Mouse (Mus musculus) thymus, adult 18-20 months (tissue): ENCODE measurements around the gene Nxph4.

Experiments used
- DNase-seq, 2 experiments: peaks; one replicate each; pipeline ENCODE4 v3.0.0; 2022; ENCODE audit warnings: mixed read lengths in 2 of 2

Nxph4 gene

DNA sequence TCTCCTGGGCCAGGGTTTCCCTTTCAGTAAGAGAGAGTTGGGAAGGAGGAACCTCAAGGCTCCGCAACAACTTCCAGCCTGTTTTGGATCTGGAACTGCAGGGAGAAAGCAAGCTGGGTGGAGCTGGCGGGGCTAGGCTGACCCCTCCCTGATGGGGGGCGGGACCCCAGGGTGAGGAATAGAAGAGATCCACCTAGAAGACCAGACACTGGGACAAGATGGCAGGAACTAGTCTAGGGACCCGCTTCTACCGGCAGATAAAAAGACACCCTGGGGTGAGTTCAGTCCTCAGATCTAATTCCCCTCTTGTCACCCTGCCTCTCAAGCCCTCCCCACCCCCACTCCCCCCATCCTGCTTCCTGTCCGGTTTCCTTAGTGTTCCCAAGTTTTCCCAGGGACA, 19.6 kb downstream of the Nxph4 start, which contains the start of gene Ndufa4l2:
Ndufa4l2 (plus strand) TSS at position 204 of the 400 bp plus-strand sequence.
- DNase-seq: no peak

DNA sequence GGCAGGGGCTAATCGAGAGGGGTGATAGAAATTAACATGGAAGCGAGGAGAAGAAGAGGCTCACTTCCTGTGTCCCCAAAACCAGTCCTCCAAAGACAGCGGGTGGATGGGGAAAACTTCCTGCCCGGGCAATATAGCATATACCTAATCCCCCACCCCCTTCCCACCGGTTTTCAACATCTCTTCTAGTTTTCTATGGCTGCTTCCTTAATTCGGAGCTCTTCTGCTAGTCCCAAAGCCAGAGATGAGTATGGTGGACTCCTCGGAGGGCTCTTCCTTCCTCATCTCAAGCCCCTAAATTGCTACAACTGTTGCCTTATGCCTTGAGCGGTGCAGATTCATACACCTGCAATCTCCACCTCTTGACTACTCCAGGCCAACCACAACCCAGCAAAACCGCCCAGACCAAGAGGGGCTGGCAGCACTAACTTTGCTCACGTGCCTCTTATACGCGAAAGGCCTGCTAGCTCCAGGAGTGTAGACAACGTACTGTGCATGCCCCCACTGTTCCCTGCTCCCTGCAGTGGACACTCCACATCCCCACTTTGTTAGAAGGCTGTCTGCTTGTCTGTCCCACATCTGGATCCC, 20.2 kb downstream of the Nxph4 start:
- no peak for DNase-seq

DNA sequence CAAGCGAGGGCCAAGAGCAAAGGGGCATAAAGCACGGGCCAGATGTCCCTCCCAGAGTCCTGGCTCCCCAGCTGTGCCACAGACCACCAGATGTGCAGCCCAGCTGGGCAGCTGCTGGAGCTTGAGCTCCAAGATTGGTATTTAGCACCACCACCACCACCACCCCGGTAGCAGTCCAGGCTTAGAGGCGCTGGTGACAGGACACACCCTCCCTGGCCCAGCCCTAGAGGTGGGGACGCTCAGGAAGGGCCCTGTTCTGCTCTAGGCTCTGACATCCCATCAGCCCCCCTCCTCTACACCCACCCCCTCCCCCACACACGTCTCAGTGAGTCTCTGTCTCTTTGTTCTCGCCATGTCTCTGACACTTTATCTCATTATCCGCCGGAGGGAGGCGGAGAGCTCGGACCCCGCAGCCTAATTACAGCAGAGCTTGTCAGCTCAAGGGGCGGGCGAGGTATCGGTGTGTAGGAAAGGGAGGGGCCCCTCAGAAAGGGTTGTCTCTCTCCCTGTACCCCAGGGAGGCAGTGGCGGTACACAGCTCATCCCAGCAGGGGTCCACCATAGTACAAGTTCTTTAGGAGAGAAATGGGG, 20.8 kb downstream of the Nxph4 start:
- no peak for DNase-seq

GRCm38 (mm10) chr10:127512813-127513212, 21.5 kb downstream of the Nxph4 start:
- DNase-seq: peak; percentile 78 to 79

GRCm38 (mm10) chr10:127512307-127512666, 22.1 kb downstream of the Nxph4 start:
- no peak for DNase-seq

DNA sequence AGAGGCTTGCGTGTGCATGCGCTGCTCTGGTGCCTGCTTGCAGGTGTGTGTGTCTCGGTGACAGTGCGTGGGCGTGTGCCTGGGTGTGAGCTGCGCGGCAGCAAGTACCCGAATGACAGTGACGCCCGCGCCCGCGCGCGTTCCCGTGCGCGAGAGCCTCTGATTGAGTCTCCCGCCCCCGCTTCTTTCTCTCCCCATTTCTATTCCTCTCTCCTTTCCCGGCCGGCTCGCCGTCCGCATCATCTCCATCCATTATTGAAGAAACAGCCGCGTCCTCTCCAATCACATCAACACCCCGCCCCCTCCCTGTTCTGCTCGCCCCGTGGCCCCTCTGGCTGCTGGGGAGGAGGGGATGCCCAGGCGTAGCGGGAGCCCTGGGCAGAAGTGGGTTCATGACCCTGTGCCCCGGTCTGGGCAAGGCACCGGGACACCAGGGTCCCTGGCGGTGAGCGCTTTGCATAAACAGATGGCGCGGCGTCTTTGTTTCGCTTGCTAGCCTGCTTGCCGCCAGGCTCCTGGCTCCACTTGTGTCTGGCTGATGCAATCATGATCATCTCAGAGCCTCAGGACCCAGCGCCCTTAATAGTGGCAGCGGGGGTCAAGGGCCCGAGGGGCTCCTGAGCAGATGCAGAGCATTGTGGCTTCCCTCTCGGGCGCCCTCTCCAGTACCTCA, 22.6 kb downstream of the Nxph4 start:
- peak in 1 of 2 experiments; percentile 61 for DNase-seq

DNA sequence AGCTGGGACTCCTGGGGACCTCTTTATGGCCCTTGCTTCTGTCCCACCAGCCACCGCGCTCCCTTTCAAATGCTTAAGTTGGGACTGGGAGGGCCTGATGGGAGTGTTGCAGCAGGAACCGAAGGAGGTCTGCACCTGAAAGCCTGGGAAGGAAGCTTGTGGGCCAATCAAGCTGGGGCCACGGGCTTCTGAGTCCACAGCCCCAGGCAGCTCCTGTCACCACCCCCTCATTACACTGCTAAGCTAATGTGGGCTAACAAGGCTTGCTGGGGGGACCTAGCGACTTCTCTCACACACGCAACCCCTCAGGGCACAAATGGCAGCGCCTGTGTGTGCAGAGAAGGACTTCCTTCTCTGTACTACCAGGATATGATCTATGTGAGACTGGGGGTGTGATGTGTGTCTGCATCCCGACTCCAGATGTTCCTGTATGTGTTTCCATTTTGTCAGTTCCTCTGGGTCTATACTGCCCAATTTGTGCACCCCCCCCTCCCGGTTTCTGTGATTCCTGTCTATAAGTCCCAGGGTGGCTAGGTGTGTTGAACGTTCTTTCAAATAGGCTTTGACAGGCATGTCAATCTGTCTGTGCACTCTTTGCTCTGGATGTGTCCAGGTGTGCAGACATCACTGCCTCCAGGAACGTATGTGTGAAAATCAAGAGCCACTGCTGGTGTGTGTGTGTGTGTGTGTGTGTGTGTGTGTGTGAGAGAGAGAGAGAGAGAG, 23.3 kb downstream of the Nxph4 start:
- DNase-seq: no peak

- DNase-seq: no peak
These were observed 24.3 kb downstream of the Nxph4 start for GRCm38 (mm10) chr10:127509837-127510701.

DNA sequence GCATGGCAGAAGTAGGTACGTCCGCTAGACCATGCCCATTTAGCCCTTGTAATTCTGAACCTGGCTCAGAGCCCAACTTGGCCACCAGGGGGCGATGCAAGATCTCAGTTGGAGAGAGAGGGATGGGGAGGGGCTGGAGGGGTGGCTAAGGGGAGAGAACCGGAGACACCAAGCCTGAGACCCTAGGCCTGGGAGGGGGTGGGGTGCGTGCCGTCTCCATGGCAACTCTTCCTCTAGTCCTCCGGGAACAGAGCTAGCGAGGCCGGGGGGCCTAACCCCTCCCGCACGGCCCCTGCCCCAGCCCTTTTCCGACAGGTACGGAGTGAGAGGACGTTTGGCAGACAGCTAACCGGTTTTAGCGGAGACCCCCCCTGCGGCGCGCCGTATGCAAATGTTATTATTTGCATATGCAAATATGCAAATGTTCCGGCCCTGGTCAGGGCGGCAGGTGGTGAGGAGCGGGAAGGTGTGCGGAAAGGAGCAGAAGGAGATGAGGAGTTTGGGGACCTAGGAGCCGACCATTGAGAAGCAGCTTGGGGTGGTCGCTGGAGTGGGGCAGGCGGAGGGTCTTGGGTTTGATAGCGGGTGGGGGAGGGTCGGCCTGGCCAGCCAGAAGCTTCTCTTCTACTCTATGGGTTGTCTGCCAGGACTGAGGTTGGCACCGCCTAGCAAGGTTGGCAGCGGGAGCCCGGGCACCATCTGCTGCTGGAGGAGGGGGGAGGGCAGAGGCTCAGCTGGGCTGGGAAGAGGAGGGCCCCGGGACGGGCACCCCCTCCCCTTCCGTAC, 25.1 kb downstream of the Nxph4 start:
- peak; percentile 67 to 71 for DNase-seq

GRCm38 (mm10) chr10:127508239-127508638, 26.1 kb downstream of the Nxph4 start:
- peak; percentile 68 to 72 for DNase-seq

DNA sequence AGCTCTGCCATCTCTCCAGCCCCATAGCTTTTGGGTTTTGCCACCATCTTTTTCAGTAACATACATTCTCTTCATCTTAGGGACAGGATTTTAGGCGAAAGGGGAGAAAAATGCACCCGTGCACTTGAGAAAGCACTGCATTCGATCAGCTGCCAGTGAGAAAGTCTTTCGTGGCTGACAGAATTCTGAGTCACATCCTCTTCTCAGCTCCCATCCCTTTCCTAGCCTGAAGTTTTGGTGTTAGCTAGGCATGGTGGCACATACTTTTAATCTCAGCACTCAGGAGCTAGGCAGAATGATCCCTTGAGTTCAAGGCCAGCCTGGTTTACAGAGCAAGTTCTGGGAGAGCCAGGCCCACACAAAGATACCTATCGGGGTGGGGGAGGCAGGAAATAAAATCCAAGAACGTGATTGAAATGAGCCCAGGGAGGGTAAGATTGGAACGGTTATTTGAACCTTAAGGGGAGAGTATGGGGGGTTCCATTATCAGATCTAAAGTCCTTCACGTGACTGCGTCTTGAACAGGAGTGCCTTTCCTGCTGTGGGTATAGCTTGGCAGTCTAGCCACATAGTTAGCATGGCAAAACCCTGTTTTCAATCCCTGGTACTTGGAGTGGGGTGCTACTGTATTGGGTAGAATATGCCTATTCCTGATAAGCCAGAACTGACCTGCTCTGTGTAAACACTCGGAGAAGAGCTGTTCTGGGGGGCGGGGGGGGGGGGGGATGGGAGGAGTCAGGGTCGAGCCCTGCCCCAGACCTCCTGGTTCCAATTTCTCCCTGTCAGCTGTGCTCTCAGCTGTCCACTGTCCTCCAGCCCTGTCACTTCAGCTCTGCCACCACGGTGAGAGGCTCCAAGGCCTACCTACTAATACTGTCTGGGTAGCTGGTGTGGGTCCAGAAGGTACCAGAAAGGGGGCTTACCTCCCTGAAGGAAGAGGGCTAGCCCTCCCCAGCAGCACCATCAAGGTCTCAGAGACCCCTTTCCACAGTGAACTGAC, 33.2 kb downstream of the Nxph4 start, which contains the start of gene Stac3:
Stac3 (plus strand) TSS at position 793 of the 1,000 bp plus-strand sequence.
- no peak for DNase-seq

DNA sequence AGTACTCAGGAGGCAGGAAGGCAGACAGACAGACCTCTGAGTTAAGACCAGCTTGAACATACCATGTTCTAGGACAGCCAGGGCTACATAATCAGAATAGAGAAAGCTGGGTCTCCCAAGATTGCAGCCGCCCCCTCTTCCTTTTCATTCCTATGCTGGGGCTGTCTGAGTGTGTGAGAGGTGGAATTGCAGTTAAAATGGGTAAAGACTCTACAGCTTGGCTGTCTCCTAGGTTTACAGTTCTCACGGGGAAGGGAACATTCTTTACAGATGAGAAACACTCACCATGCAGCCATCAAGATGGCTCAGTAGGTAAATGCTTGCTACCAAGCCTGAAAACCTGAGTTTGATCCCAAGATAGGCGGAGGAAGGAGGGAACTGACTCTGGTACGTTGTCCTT, 34.3 kb downstream of the Nxph4 start:
- no peak for DNase-seq

DNA sequence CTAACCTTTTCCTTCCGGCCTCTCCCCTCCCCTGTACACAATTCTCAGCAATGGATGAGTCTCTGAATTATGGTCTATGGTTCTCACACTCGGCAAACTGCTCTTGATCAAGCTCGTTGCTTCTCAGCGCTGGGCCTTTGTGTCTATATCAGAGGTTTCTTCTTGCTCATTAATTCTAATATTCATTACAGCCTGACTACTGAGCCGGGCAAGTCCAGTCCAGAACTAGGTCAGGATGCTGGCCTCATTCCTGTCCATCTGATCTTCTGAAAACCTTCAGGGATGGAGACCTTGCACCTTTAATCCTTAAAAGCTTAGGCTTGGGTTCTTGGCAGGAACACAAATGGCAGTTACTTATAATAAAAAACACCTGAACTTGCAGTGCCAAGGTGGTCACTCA, 34.8 kb downstream of the Nxph4 start:
- no peak for DNase-seq

DNA sequence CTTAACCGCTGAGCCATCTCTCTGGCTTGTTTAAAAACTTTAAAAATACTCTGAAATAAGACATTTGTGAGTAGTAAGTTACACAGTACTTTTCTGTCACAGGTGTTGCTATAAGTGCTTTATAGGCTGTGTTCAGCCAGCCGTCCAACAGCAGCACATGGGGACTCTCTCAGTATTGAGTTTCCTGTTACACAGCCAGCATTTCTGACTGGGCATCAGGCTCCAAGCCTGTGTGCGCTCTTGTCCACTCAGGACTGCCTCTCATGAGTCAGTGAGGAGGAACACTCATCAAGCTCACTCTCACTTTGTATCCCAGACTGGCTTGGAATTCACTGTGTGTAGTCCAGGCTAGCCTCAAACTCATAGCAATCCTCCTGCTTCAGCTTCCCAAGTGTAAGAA, 38.2 kb downstream of the Nxph4 start:
- no peak for DNase-seq

DNA sequence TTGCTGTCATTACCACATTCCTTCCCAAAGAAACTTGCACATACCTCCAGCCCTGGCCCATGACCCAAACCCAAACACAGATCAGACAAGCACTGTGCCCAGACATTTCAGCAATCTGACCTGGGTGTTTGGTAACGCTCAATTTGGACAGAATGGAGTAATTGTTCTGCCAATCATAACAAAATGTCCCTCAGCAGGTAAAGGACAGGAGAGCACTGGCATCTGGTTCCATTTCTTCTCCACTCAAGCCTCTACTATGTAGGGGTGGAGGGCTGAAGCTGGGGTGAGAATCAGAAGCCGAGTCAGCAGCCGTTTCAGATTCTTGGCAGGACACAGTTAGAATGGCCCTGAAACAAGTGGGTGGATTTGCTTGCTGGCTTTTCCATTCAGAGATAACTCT, 42.2 kb downstream of the Nxph4 start:
- no peak for DNase-seq

- no peak for DNase-seq
These were observed 43.2 kb downstream of the Nxph4 start for GRCm38 (mm10) chr10:127491128-127491512.

DNA sequence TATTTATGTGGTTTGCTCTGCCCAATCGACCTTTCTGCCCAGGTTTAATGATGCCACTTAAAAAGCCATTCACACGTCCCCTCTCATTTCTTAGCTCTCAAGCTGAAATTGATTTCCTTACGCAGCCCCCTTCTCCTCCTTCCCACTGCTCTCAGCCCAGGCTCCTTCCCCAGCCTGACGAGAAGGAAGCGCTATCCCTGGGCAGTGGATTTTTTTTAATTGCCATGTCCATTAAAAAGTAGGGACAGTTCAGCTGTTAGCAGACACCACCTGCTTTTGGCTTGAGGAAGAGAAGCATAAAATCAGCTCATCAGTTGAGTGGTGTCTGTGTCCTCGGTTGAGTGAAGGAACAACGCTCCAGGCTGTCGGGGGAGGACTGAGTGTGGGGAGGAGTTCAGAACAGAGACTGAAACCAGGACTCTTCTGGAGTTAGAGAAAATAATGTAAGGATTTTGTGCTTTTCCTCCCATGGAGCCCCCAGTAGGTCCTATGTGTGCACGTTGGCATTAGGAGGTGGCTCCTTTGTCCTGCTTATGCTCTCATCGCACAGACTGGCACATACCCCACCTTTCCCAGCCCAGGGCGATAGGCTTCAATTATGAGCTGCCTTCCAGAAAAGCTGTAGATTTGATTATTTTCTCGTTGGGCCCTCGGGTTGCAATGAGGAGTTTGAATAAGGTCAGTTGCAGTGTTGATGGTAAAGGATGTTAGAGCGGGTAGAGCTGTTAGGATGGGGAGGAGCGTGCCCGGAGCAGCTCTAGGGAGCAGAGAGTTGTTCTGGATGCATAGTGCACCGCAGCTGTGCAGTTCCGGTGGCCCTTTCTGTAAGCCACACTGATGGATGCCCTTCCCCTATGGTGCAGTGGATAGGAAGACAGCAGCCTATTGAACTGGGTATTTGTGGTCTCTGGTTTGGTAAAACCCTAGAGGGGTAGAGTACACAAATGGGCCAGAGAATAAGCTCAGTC, 43.9 kb downstream of the Nxph4 start:
- no peak for DNase-seq

- DNase-seq: no peak
These were observed 45.5 kb downstream of the Nxph4 start for GRCm38 (mm10) chr10:127488856-127489255.

- DNase-seq: no peak
These were observed 49.1 kb downstream of the Nxph4 start for GRCm38 (mm10) chr10:127485235-127485634.
